Mouse (Mus musculus) gastrocnemius, postnatal 25 days (tissue): ENCODE data around the gene Slc12a3. TPM values are rescaled to one million over a fixed set of nuclear protein-coding genes. Genes with fewer than 3 reads are reported as not detected.

Source experiments
- DNase-seq: peaks from one replicate; pipeline ENCODE4 v3.0.0; 2022
- total RNA-seq, 2 experiments: library from RNA; stranded (reverse); gene quantifications; 1 replicate in 1 of 2; 2 replicates in 1 of 2; pipeline ENCODE4 v1.2.3; 2021

The Slc12a3 gene
- total RNA-seq, 2 experiments from 2014 or later = not detected

DNA sequence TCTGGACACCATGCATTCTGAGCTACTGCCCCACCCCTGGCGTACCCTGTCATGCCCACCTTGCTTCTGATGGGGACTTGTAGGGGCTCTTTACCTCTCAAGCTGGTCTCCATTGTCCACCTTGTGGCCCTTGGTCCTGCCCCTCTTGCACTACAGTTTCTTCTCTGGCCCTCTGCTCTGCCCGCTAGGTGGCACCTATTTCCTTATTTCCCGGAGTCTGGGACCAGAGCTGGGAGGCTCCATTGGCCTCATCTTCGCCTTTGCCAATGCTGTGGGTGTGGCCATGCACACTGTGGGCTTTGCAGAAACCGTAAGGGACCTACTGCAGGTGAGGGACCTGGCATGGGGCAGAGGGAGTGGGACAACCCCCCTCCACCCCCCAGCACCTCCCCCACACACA lies 4.3 kb downstream of the Slc12a3 start:
- DNase-seq = no peak

- DNase-seq = no peak
These were observed 8.6 kb downstream of the Slc12a3 start for GRCm38 (mm10) chr8:94337559-94337958.

DNA sequence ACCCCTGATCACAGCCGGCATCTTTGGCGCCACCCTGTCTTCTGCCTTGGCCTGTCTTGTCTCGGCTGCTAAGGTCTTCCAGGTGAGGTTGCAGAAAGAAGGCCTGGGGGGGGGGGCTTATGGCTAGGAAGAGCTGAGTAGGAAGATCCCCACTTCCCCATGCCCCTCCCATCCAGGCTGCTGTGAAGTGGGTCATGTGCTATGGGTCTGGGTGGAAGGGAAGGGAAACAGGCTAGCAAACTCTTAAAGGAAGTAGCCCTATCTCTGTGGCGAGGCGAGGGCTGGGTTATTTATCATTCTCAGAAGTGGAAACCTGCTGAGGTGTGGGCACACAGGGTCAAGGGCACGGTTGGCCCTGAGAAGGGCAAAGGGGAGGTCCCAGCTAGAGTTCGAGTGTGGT lies 11.8 kb downstream of the Slc12a3 start:
- DNase-seq = no peak

- DNase-seq = no peak
These were observed 13.7 kb downstream of the Slc12a3 start for GRCm38 (mm10) chr8:94342691-94343090.

- DNase-seq = peak; percentile 56
These were observed 14.3 kb downstream of the Slc12a3 start for GRCm38 (mm10) chr8:94343290-94343689.

GRCm38 (mm10) chr8:94343778-94344320 lies 14.8 kb downstream of the Slc12a3 start:
- no peak for DNase-seq

DNA sequence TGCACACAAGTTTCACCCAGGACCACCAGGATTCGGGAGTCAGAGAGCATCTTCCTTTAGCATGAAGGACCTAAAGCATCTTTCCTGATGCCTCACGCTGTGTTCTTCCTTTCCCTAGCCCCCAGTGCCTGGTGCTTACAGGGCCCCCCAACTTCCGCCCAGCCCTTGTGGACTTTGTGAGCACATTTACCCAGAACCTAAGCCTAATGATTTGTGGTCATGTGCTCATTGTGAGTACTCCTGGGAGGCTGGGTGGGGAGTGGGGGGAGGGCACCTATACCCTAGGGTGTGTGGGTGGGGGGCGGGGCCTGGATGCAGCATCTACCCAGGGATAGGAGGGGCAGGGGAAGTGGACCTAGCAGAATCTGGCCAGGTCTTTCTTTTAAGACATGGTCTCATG lies 16.7 kb downstream of the Slc12a3 start:
- no peak for DNase-seq

GRCm38 (mm10) chr8:94346264-94346663 lies 17.3 kb downstream of the Slc12a3 start:
- DNase-seq = no peak

GRCm38 (mm10) chr8:94348425-94348824 lies 19.4 kb downstream of the Slc12a3 start:
- DNase-seq = no peak

DNA sequence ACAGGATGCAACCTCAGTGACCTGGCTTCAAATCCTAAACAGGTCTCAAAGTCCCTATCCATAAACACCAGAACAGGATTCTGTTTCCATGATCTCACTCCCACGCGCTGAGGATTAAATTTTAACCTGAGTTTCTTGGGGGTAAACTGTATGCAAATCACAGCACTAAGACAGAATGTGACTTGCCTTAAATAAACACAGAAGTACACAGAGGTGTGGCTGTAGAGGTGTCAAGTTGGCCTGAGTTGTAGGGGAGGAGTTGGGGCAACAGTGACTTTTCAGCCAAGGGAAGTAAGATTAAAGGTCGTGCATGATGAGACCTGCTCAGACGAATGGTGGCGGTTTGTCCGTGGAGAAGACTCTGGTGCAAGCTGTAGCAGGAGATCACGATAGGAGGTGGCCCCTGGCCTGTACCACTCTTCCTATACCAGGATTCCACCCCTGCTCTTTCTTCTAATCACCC lies 25.1 kb downstream of the Slc12a3 start:
- no peak for DNase-seq

- DNase-seq = no peak
These were observed 25.6 kb downstream of the Slc12a3 start for GRCm38 (mm10) chr8:94354571-94354970.

- DNase-seq = no peak
These were observed 28.2 kb downstream of the Slc12a3 start for GRCm38 (mm10) chr8:94357220-94357619.

GRCm38 (mm10) chr8:94358541-94358940 lies 29.5 kb downstream of the Slc12a3 start:
- peak; percentile 51 for DNase-seq

DNA sequence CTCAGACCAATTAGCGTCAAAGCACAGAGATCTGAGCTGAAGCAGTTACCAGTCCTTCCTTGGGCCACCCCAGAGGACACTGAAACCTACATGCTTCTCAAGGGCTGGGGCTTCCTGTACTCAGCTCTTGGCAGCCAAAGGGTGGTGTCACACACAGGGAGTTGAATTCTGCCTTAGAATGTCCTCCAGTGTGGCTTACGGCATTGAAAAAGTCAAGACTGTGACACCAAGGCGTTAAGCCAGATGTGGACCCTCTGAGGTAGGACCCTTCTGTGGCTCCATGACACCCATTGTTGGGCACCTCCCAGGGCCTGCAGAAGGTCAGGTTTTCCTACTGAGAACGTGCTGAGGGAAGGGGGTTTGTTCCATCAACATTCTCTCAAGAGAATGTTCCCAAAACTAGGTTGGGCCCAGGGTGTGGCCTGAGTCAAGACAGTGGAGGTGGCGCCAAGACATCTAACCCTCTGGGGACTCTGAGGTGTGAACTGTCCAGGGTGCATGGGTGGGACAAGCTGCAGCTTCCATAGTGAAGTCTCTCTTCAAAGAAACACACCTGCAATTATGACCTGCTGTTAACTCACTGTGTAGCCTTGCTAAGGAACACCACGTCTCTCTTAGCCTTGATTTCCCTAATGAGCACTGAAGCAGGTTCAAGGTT lies 32.9 kb downstream of the Slc12a3 start:
- no peak for DNase-seq

GRCm38 (mm10) chr8:94362607-94363239 lies 33.7 kb downstream of the Slc12a3 start:
- peak; percentile 61 for DNase-seq

GRCm38 (mm10) chr8:94363288-94363688 lies 34.3 kb downstream of the Slc12a3 start:
- peak; percentile 81 for DNase-seq

DNA sequence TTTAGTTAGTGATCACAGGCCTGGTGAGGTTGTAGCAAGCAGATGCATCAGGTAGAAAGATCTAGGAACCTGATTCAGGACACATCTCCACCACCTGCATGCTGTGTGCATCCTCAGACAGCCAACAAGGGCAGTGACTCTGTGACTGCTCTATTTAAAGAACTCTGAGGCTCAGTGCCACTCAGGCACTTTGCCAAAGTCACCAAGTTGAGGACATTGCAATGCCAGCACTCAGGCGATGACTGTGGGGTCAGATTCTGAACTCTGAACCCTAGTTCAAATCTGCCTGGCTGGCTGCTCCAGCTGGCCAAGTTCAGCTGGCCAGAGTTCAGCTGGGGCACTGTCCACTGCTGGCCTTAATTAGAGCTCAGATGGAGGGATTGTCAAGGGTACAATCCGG lies 34.9 kb downstream of the Slc12a3 start:
- peak; percentile 71 for DNase-seq

GRCm38 (mm10) chr8:94364686-94365312 lies 35.8 kb downstream of the Slc12a3 start:
- DNase-seq = no peak

- peak; percentile 44 for DNase-seq
These were observed 36.5 kb downstream of the Slc12a3 start for GRCm38 (mm10) chr8:94365410-94365981.

- no peak for DNase-seq
These were observed 41.8 kb downstream of the Slc12a3 start for GRCm38 (mm10) chr8:94370839-94371238.

- no peak for DNase-seq
These were observed 44.1 kb downstream of the Slc12a3 start for GRCm38 (mm10) chr8:94372955-94373599.

DNA sequence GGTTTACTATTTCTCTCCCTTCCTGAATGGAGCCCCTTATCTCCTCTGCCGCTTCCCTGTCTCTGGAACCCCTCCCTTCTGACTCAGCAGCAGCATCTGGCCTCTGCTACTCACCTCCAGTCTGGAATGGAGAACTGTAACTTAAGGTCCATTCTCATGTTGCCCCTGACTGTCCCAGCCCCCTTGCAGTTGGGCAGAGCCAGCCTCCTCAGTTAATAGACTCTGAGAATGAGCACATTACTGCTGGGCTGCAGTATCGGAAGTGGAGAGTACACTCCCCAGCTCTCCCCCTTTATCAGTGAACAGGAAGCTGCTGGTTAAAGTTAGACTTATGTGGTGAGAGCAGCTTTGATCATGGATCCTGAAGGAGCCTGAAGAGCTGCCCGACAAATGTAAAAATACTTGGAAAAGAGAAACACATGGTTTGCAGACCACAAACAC lies 46.6 kb downstream of the Slc12a3 start:
- no peak for DNase-seq
